Mouse (Mus musculus) lung, postnatal 0 days (tissue): ENCODE measurements around the gene Creb3l4.
A peak's percentile ranks its signal among the peaks of the same experiment; 100 is the strongest.

ENCODE experiments used
- CTCF ChIP-seq: IDR thresholded peaks from 2 replicates; pipeline ENCODE4 v1.5.1; 2016; ENCODE audit warnings: antibody characterized with exemption, mild to moderate bottlenecking
- EP300 ChIP-seq: IDR thresholded peaks from 2 replicates; pipeline ENCODE4 v1.6.1; 2016; ENCODE audit warnings: antibody characterized with exemption, mild to moderate bottlenecking, control low read depth

DNA sequence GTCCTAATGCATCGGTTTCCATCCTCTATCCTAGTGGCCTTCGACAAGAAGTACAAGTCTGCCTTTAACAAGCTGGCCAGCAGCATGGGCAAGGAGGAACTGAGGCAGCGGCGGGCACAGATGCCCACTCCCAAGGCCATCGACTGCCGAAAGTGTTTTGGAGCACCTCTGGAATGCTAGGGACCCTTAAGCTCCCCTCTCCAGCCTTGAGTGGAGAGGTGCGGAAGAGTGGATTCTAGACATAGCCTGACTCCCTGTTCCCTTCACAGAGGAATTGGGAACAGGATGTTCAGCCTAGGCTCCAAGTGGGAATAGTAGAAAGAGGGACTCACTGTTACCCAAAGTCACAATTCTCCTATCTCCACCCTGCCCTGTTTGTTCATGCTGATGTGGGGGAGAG, 36.4 kb upstream of the Creb3l4 start:
- TF ChIP-seq EP300 (peak; percentile 98), CTCF (no peak)
